Mouse (Mus musculus) liver, adult 2 months (tissue): ENCODE results near the gene Olfr412. TPM values are rescaled to one million over a fixed set of nuclear protein-coding genes. Genes with fewer than 3 reads are reported as not detected.

Source experiments
- DNase-seq: peaks from one replicate; pipeline ENCODE4 v3.0.0-alpha.2; 2011; ENCODE audit warnings: low read depth, low spot score; ENCODE audit errors: extremely low read depth
- H3K27ac ChIP-seq: fragments of 200-500 bp; replicated peaks from 2 replicates; pipeline ENCODE4 v1.5.1; 2012; ENCODE audit warnings: low read depth, mild to moderate bottlenecking, control low read depth, inconsistent platforms, low read length; ENCODE audit not compliant: insufficient read depth
- H3K27me3 ChIP-seq: fragments of 200-500 bp; 2 replicates; pipeline ENCODE4 v1.6.1; 2012; ENCODE audit warnings: mild to moderate bottlenecking, moderate library complexity, low read length, inconsistent platforms; ENCODE audit not compliant: control insufficient read depth, insufficient read depth
- H3K36me3 ChIP-seq: fragments of 200-500 bp; 2 replicates; pipeline ENCODE4 v1.6.1; 2012; ENCODE audit warnings: low read length, inconsistent platforms; ENCODE audit not compliant: control insufficient read depth, insufficient read depth
- H3K4me1 ChIP-seq: fragments of 200-500 bp; 2 replicates; pipeline ENCODE4 v1.6.1; 2011; ENCODE audit warnings: low read length; ENCODE audit not compliant: control insufficient read depth, insufficient read depth
- H3K4me3 ChIP-seq: fragments of 200-500 bp; 2 replicates; pipeline ENCODE4 v1.5.1; 2011; ENCODE audit warnings: low read depth, mild to moderate bottlenecking, control low read depth, low read length, moderate library complexity; ENCODE audit not compliant: insufficient read depth
- H3K79me2 ChIP-seq: fragments of 200-500 bp; 2 replicates; pipeline ENCODE4 v1.6.1; 2012; ENCODE audit warnings: inconsistent platforms, mild to moderate bottlenecking, low read length, moderate library complexity; ENCODE audit not compliant: control insufficient read depth, insufficient read depth
- H3K9ac ChIP-seq: fragments of 200-500 bp; 2 replicates; pipeline ENCODE4 v1.6.1; 2012; ENCODE audit warnings: low read depth, mild to moderate bottlenecking, control low read depth, inconsistent platforms, low read length
- CTCF ChIP-seq: fragments of 200-500 bp; IDR thresholded peaks from 2 replicates; pipeline ENCODE4 v1.5.1; 2011; ENCODE audit warnings: low read depth, low read length, control low read depth
- POLR2A ChIP-seq: fragments of 200-500 bp; IDR thresholded peaks from 2 replicates; pipeline ENCODE4 v1.6.1; 2011; ENCODE audit warnings: low read length, control low read depth; ENCODE audit not compliant: insufficient read depth; ENCODE audit errors: extremely low read depth
- WGBS: fragments of 180-500 bp; shearing (Covaris S2); methylation state at CpG from one replicate; pipeline ENCODE4 v1.1.7; 2018; 5-methylcytosine and 5-hydroxymethylcytosine counted together
- polyA plus RNA-seq: library from polyadenylated mRNA; depleted of rRNA; stranded (reverse); fragments of >200 nt; gene quantifications from 2 replicates; pipeline ENCODE4 v1.2.3, GENCODE M21; 2012
- total RNA-seq: library from RNA; depleted of rRNA; stranded (reverse); fragments of >200 nt; gene quantifications from 2 replicates; pipeline ENCODE4 v1.2.3, GENCODE M21; 2014

Olfr412 gene
- total and polyA plus RNA-seq, 2 experiments: not detected

DNA sequence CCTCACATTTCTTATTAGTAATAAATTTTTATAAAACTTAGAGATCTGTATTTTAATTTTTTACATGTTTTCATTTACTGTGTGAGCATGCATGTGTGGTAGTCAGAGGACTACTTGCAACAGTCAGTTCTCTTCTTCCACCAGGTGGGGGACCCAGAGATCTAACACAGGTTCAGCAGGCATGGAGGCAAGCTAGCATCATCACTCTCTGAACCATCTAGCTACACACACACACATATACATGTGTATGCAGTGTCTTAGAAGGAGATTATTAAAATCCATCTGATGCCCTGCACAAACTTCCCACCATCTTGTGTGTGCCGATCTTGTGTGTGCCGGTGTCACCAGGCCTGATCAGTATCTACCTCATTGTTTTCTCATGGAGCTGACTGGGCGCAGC is 15.0 kb downstream of the Olfr412 start:
- TF ChIP-seq CTCF (peak; percentile 46; the same call in 1 of the 2 replicates), POLR2A (no peak)
- no peaks in the 10 kb centered on the region for H3K79me2 ChIP-seq
- H3K27me3 ChIP-seq: no peaks in the 10 kb centered on the region
- no peaks in the 10 kb centered on the region for H3K36me3 ChIP-seq
- no peak overlapping the region for H3K9ac ChIP-seq
- 71% methylated on average over 3 of the region's 3 CpGs for WGBS
- H3K4me3 ChIP-seq: no peak overlapping the region
- no peaks in the 10 kb centered on the region for H3K4me1 ChIP-seq
- H3K27ac ChIP-seq: no peak overlapping the region
- peak; percentile 10 for DNase-seq

- Histone ChIP-seq H3K36me3 (no peaks in the 10 kb centered on the region), H3K27me3 (no peaks in the 10 kb centered on the region), H3K4me3 (no peak overlapping the region), H3K79me2 (no peaks in the 10 kb centered on the region), H3K9ac (no peak overlapping the region), H3K27ac (no peak overlapping the region), H3K4me1 (no peaks in the 10 kb centered on the region)
- WGBS: 56% methylated on average over 4 of the region's 4 CpGs
- no peak for DNase-seq
- TF ChIP-seq CTCF: no peak
- TF ChIP-seq POLR2A: no peak
Observed at GRCm38 (mm10) chr11:74379166-74379873, 17.5 kb downstream of the Olfr412 start.

- no peak overlapping the region for H3K27ac ChIP-seq
- peak; percentile 32 for DNase-seq
- H3K36me3 ChIP-seq: no peaks in the 10 kb centered on the region
- WGBS: 31% methylated on average over 9 of the region's 9 CpGs
- H3K79me2 ChIP-seq: no peaks in the 10 kb centered on the region
- H3K4me1 ChIP-seq: no peaks in the 10 kb centered on the region
- H3K4me3 ChIP-seq: no peak overlapping the region
- TF ChIP-seq POLR2A: no peak
- no peak for TF ChIP-seq CTCF
- H3K27me3 ChIP-seq: no peaks in the 10 kb centered on the region
- H3K9ac ChIP-seq: no peak overlapping the region
Observed at GRCm38 (mm10) chr11:74385674-74386073, 23.8 kb downstream of the Olfr412 start.

GRCm38 (mm10) chr11:74387203-74387602 is 25.3 kb downstream of the Olfr412 start:
- Histone ChIP-seq H3K27ac (no peak overlapping the region), H3K4me1 (no peaks in the 10 kb centered on the region), H3K36me3 (no peaks in the 10 kb centered on the region), H3K27me3 (no peaks in the 10 kb centered on the region), H3K79me2 (no peaks in the 10 kb centered on the region), H3K4me3 (no peak overlapping the region), H3K9ac (no peak overlapping the region)
- TF ChIP-seq POLR2A (no peak), CTCF (no peak)
- no peak for DNase-seq
- WGBS: 71% methylated on average over 5 of the region's 5 CpGs

DNA sequence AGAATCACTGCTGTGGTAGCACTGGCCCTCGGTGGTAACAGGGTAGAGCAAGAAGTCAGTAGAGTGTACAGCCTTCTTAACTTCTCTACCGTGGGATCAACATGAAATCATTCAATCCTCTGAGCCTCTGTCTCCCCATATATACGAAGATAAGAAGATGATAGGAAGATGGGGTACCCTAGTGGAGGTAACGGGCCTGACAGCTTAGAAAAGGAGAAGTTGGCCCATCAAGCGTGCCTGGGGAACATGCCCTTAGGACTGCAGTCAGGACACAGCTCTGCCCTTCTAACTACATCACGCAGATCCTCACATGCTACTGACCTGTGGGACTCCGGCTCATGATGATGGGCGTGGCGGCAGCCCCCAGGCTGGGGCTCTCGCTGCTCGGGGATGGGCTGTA is 30.0 kb downstream of the Olfr412 start:
- Histone ChIP-seq H3K4me1 (no peaks in the 10 kb centered on the region), H3K27ac (no peak overlapping the region), H3K27me3 (no peaks in the 10 kb centered on the region), H3K4me3 (no peak overlapping the region), H3K36me3 (no peaks in the 10 kb centered on the region), H3K9ac (no peak overlapping the region), H3K79me2 (no peaks in the 10 kb centered on the region)
- TF ChIP-seq CTCF: no peak
- TF ChIP-seq POLR2A: no peak
- WGBS: 90% methylated on average over 11 of the region's 11 CpGs
- DNase-seq: no peak

- Histone ChIP-seq H3K27ac (no peak overlapping the region), H3K79me2 (no peaks in the 10 kb centered on the region), H3K27me3 (no peaks in the 10 kb centered on the region), H3K4me1 (no peaks in the 10 kb centered on the region), H3K9ac (no peak overlapping the region), H3K36me3 (no peaks in the 10 kb centered on the region), H3K4me3 (no peak overlapping the region)
- 88% methylated on average over 6 of the region's 6 CpGs for WGBS
- TF ChIP-seq CTCF (no peak), POLR2A (no peak)
- DNase-seq: no peak
Observed at GRCm38 (mm10) chr11:74392903-74393302, 31.0 kb downstream of the Olfr412 start.
